Mouse (Mus musculus) CD4-positive helper T cell, adult 2 months (primary cell): ENCODE data around the gene Clrn3.

Source experiments
- DNase-seq: peaks from one replicate; pipeline ENCODE4 v3.0.0-alpha.2; 2012; ENCODE audit warnings: low read depth, missing footprints, low spot score

Gene Clrn3

GRCm38 (mm10) chr7:135487423-135487822 is 41.0 kb downstream of the Clrn3 start:
- DNase-seq, result peak; percentile 41

- no peak for DNase-seq
Measured at GRCm38 (mm10) chr7:135486645-135487382, 41.6 kb downstream of the Clrn3 start.

GRCm38 (mm10) chr7:135485796-135486410 is 42.6 kb downstream of the Clrn3 start:
- no peak for DNase-seq

- no peak for DNase-seq
Measured at GRCm38 (mm10) chr7:135485116-135485795, 43.2 kb downstream of the Clrn3 start.

GRCm38 (mm10) chr7:135484341-135484740 is 44.1 kb downstream of the Clrn3 start:
- DNase-seq, result no peak

- DNase-seq, result no peak
Measured at GRCm38 (mm10) chr7:135483751-135484150, 44.7 kb downstream of the Clrn3 start.

GRCm38 (mm10) chr7:135481150-135481549 is 47.3 kb downstream of the Clrn3 start:
- DNase-seq, result no peak

GRCm38 (mm10) chr7:135479912-135480311 is 48.5 kb downstream of the Clrn3 start:
- no peak for DNase-seq

- no peak for DNase-seq
Measured at GRCm38 (mm10) chr7:135479322-135479880, 49.1 kb downstream of the Clrn3 start.

GRCm38 (mm10) chr7:135477256-135477655 is 51.2 kb downstream of the Clrn3 start:
- no peak for DNase-seq

- no peak for DNase-seq
Measured at GRCm38 (mm10) chr7:135475981-135476380, 52.5 kb downstream of the Clrn3 start.

- no peak for DNase-seq
Measured at GRCm38 (mm10) chr7:135470319-135470718, 58.1 kb downstream of the Clrn3 start.

GRCm38 (mm10) chr7:135468631-135469030 is 59.8 kb downstream of the Clrn3 start:
- DNase-seq, result no peak

GRCm38 (mm10) chr7:135465293-135465692 is 63.2 kb downstream of the Clrn3 start:
- DNase-seq, result no peak

- DNase-seq, result no peak
Measured at GRCm38 (mm10) chr7:135464689-135465259, 63.7 kb downstream of the Clrn3 start.
